Comparison of ENCODE assay signal across 8 mouse cellular contexts in genomic region chr15:12119129-12119466, GRCm38 (mm10). TPM values are rescaled to one million over a fixed set of nuclear protein-coding genes. Genes with fewer than 3 reads are reported as not detected.
A peak's percentile ranks its signal among the peaks of the same experiment; 100 is the strongest.
DNase-seq lines count a peak whose midpoint lies in the region; ATAC-seq and TF ChIP-seq lines count a peak whose summit lies in the region.

No protein-coding gene starts in this region.

- peaks cover 3% of the 10 kb centered on the region; the same call in 1 of the 2 replicates for H3K4me1 ChIP-seq in kidney, adult 2 months (ENCODE audit: control insufficient read depth, insufficient read depth, low read length)
- peaks cover 6% of the 10 kb centered on the region for H3K4me1 ChIP-seq in bone marrow macrophage, adult 2 months (ENCODE audit: control insufficient read depth, insufficient read depth, low read length)
- peaks cover 26% of the 10 kb centered on the region for H3K4me1 ChIP-seq in hindbrain, embryonic 15.5 days (replicated peaks)
- peaks cover 22% of the 10 kb centered on the region for H3K4me1 ChIP-seq in midbrain, embryonic 15.5 days

- no peaks in the 10 kb centered on the region for H3K27me3 ChIP-seq in kidney, adult 2 months (replicated peaks; ENCODE audit: control insufficient read depth, insufficient read depth, low read length)
- no peaks in the 10 kb centered on the region for H3K27me3 ChIP-seq in hindbrain, embryonic 15.5 days
- H3K27me3 ChIP-seq in midbrain, embryonic 15.5 days (replicated peaks): no peaks in the 10 kb centered on the region

- H3K9me3 ChIP-seq in hindbrain, embryonic 15.5 days: no peaks in the 10 kb centered on the region
- no peaks in the 10 kb centered on the region for H3K9me3 ChIP-seq in midbrain, embryonic 15.5 days

- H3K4me2 ChIP-seq in hindbrain, embryonic 15.5 days: peak overlapping the region; percentile 85
- peak overlapping the region; percentile 75 for H3K4me2 ChIP-seq in midbrain, embryonic 15.5 days

- no peak for TF ChIP-seq CTCF in kidney, adult 2 months (conservative IDR thresholded peaks at IDR 0.05; ENCODE audit: insufficient read depth, insufficient read length, low read depth, low read length)
- TF ChIP-seq CTCF in bone marrow macrophage, adult 2 months (IDR thresholded peaks at IDR 0.05; ENCODE audit: low read depth, low read length): no peak

- peak overlapping the region; percentile 97 for H3K4me3 ChIP-seq in kidney, adult 2 months (ENCODE audit: insufficient read depth, low read depth, low read length)
- H3K4me3 ChIP-seq in bone marrow macrophage, adult 2 months (ENCODE audit: insufficient read depth, low read length): peak overlapping the region; percentile 91
- peak overlapping the region; percentile 98 for H3K4me3 ChIP-seq in hindbrain, embryonic 15.5 days
- H3K4me3 ChIP-seq in midbrain, embryonic 15.5 days: peak overlapping the region; percentile 91

- 3% methylated on average over 7 of the region's 7 CpGs for WGBS in kidney, adult 2 months
- 5% methylated on average over 7 of the region's 7 CpGs for WGBS in hindbrain, embryonic 15.5 days
- 8% methylated on average over 7 of the region's 7 CpGs for WGBS in midbrain, embryonic 15.5 days

- H3K36me3 ChIP-seq in kidney, adult 2 months (ENCODE audit: control insufficient read depth, insufficient read depth, low read length): no peaks in the 10 kb centered on the region
- H3K36me3 ChIP-seq in hindbrain, embryonic 15.5 days: no peaks in the 10 kb centered on the region
- no peaks in the 10 kb centered on the region for H3K36me3 ChIP-seq in midbrain, embryonic 15.5 days (replicated peaks)

- DNase-seq in kidney, adult 2 months: no peak
- no peak for DNase-seq in kidney, adult 8-10 months
- no peak for DNase-seq in cerebellum, adult 11-12 months
- no peak for DNase-seq in retina, postnatal 1 day
- no peak for DNase-seq in adrenal gland, postnatal 4 days (ENCODE audit: low spot score in 2 of 2)

- TF ChIP-seq POLR2A in kidney, adult 2 months (IDR thresholded peaks at IDR 0.05; ENCODE audit: low read depth, low read length): no peak
- no peak for TF ChIP-seq POLR2A in bone marrow macrophage, adult 2 months (IDR thresholded peaks at IDR 0.05; ENCODE audit: borderline replicate concordance, low read depth, low read length)

- peak overlapping the region; percentile 94 for H3K9ac ChIP-seq in hindbrain, embryonic 15.5 days
- peak overlapping the region; percentile 90 for H3K9ac ChIP-seq in midbrain, embryonic 15.5 days

- H3K27ac ChIP-seq in kidney, adult 2 months (ENCODE audit: insufficient read depth, low read depth, low read length): no peak overlapping the region
- H3K27ac ChIP-seq in bone marrow macrophage, adult 2 months (ENCODE audit: insufficient read depth, low read depth, low read length): no peak overlapping the region
- peak overlapping the region; percentile 89 for H3K27ac ChIP-seq in hindbrain, embryonic 15.5 days (replicated peaks)
- H3K27ac ChIP-seq in midbrain, embryonic 15.5 days: peak overlapping the region; percentile 94

- ATAC-seq in hindbrain, embryonic 15.5 days (ENCODE audit: low FRiP score, low read depth): no peak
- no peak for ATAC-seq in midbrain, embryonic 15.5 days (replicated peaks)

RNA-seq across cellular contexts. Expression of gene Zfr, which starts 1.5 kb away (rescaled TPM):
- 79.8 and 80.8 TPM in 2 replicates for polyA plus RNA-seq in kidney, adult 2 months (2012; rRNA removed)
- 59.0 and 60.8 TPM in 2 replicates for polyA plus RNA-seq in bone marrow macrophage, adult 2 months (2012; ENCODE audit: insufficient read depth, insufficient read length, missing spikeins)
- 153 and 165 TPM in 2 replicates for polyA plus RNA-seq in hindbrain, embryonic 15.5 days (2015; fragmentation: Nextera tagmentation; extraction: Ambion mirVana)
- polyA plus RNA-seq in midbrain, embryonic 15.5 days (2015; fragmentation: Nextera tagmentation; extraction: Ambion mirVana): 176 and 180 TPM in 2 replicates
- total RNA-seq in adrenal gland, postnatal 4 days (2021): 100 to 1,000 TPM; 180 to 189 TPM

Comparison
In these comparisons a context has a peak if more than half of its experiments do, and no peak if none do; other contexts are left out.
1. H3K27ac ChIP-seq: peak in hindbrain, embryonic 15.5 days (single experiment) and midbrain, embryonic 15.5 days (single experiment); none in kidney, adult 2 months (single experiment) and bone marrow macrophage, adult 2 months (single experiment).
2. Peak in every context shown above with its lines, with median percentiles within 50 percentile points of each other: H3K4me3 ChIP-seq.